Mouse (Mus musculus) MEL-GATA-1-ER (cell line): ENCODE measurements around the gene Tbpl1.

ENCODE experiments used
- DNase-seq: peaks from one replicate; pipeline ENCODE4 v3.0.0-alpha.2; 2012; ENCODE audit warnings: low read depth; ENCODE audit errors: extremely low read depth

The Tbpl1 gene

GRCm38 (mm10) chr10:22710173-22710777 lies 21.5 kb downstream of the Tbpl1 start:
- no peak for DNase-seq

DNA sequence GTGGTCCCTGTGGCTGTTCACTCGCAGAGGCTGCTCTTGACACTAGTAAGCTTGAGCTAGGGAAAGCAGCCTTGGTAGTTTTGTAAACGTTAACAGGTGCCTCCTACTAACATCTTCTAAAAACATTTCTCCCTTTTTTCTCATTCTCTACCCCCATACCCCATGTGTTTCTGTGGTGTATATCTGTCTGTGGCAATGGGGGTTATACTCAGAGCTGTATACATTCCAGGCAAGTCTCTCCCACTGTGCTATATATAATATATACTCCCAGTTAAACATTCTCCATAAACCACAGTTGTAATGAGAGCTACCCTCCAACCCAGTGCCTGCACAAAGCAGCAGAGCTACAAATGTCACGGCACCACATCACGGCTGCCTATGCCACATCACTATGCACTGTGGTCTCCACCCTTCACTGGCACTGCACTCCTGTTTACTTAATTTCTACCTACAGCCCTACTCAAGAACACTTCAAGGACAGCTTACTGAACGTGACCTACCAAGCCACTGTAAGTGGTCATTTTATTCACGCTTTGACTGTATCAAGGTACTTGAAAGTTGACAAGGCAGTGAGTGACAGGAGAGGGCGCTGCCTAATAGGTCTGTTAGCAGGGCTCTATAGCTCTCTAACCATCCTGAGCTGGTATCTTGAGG lies 23.4 kb downstream of the Tbpl1 start:
- no peak for DNase-seq

DNA sequence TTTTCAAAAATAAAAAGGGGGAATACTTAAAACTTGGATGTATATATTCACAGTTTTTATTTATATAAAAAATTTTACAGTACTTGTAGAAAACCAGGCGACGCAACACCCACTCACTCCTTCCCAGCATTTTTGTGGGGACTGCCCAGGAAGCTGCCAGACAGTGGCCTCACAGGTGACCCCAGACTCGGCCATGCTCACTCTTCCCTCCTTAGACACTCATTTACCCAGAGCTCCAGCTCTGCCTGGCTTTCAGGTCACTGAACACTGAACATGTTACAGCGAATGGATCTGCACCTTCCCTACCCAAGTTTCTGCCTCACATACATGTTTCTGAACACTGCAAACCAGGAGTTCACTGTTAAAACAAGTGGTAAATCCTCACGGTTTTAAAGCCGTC lies 27.9 kb downstream of the Tbpl1 start:
- no peak for DNase-seq

- no peak for DNase-seq
These were observed 30.0 kb downstream of the Tbpl1 start for GRCm38 (mm10) chr10:22701485-22702315.

DNA sequence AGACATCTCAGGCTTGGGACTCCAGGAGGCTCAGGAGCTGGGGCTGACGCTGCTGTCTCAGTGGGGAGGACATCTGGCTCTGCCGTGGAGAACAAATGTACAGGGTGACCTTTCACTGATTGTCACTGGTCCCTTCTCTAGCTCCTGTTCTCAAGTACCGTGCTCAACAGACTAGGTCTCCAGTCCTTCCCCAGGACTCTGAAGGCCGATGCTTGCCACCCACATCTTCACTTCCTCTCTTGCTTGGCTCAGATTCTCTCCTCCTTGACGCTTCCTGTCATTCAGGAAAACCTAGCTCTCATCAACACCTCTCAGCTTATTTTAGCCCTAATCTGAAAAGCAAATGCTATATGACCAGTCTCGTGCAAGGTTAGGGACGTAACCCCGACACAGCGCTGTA lies 31.0 kb downstream of the Tbpl1 start:
- DNase-seq: no peak

GRCm38 (mm10) chr10:22699487-22700335 lies 32.0 kb downstream of the Tbpl1 start:
- peak; percentile 36 for DNase-seq

DNA sequence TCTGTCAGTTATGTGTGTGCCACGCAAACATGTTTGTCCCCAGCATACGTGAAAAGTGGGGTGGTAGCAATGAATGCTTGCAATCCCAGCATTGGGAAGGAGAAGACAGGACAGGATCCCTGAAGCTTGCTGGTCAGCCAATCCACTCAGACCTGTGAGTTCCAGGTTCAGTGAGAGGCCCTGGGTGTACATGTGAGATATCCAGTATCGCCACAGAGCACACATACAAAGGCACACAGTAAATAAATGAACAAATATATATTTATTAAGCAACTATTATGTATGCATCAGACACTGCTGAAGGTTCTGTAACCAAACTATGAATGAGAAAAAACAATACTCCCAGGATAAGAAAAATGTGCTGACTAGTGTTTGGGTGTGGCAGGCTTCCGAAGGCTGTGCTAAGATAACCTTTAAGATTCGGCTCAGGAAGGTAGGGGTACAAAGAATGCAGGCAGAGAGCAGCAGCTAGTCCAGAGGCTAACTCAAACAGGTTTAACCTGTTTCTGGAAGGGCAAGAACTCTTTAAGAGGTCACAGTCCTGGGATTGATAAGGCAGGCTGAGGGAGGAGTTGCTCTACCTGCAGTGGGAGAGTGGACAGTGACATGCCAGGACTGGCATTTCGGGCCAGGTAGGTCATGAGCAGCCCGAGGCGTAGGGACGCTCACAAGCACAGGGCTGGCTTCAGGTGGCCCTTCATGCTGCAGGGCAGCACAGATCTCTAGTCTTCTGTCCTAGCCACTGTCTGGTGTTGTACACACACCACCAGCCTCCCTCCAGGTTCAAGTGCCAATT lies 33.4 kb downstream of the Tbpl1 start:
- DNase-seq: no peak

GRCm38 (mm10) chr10:22696864-22697263 lies 34.9 kb downstream of the Tbpl1 start:
- no peak for DNase-seq

DNA sequence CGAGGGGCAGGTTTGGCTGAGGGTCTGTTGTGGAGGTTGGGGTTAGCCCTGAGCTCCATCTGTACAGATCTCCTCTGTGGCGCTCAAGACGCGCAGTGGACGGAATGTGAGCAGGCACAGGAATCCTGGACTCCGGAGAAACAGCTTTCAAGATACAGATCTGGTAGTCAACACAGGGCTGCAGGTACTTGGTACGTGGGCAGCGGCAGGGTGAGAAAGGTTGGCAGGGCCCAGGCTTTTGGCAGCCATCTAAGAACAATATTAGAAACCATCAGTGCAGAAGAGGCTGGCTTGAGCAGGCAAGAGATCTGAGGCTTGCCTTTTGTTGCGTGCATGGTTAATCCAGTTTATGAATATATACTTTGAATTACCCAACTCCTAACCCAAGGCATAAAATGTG lies 35.5 kb downstream of the Tbpl1 start:
- no peak for DNase-seq

DNA sequence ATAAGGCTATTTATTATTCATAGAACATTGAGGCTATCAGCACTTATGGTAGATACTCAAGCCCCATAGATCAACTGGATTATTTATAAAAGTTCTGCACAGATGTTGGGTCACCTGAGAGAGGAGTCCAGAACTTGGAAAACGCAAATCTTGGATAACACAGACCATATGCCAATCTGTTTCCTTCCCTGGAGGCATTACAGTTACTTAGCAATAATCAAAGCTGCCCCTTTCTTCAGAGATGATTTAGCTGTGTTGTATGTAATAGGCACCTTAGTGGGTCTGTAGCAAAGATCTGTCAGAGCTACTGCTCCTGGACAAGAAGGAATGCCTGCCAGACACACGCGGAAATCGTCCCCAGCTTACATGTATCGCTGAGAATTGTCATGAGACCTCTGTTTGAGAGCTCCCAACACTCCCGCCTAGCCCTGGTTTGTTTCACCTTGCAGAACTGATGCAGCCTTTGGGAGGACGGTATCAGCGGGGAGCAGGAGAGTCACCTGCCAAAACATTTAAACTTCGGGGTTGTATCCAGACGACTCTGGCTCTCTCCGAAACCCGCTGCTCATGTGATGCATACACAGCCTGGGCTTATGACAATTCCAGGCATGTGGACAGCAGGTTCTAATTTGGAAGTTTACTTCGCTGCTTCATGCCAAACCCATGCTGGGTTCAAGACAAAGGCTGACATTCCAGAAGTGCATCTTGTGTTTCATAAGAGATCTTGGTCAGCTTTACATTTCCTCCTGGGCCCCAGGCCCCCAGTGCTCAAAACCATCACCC lies 55.7 kb downstream of the Tbpl1 start:
- DNase-seq: no peak

GRCm38 (mm10) chr10:22674176-22674575 lies 57.6 kb downstream of the Tbpl1 start:
- DNase-seq: no peak

GRCm38 (mm10) chr10:22668509-22668908 lies 63.2 kb downstream of the Tbpl1 start:
- DNase-seq: no peak

GRCm38 (mm10) chr10:22660286-22661000 lies 71.3 kb downstream of the Tbpl1 start:
- DNase-seq: no peak

DNA sequence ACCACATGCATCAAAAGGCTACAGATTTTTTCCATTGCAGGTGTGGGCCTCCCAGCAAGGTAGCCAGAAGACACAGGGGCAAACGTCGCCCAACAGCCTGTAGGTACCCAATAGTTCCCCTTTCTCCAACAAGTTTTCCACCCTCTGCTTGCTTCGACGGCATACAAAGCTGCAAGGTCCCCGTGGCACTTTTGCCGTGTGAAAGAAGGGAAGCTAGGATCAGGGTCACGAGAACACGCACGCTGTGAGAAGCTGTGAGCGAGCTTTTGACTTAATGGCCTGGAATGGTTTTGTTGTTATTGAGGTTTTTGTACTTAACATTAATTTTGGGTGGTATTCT lies 72.4 kb downstream of the Tbpl1 start:
- no peak for DNase-seq

DNA sequence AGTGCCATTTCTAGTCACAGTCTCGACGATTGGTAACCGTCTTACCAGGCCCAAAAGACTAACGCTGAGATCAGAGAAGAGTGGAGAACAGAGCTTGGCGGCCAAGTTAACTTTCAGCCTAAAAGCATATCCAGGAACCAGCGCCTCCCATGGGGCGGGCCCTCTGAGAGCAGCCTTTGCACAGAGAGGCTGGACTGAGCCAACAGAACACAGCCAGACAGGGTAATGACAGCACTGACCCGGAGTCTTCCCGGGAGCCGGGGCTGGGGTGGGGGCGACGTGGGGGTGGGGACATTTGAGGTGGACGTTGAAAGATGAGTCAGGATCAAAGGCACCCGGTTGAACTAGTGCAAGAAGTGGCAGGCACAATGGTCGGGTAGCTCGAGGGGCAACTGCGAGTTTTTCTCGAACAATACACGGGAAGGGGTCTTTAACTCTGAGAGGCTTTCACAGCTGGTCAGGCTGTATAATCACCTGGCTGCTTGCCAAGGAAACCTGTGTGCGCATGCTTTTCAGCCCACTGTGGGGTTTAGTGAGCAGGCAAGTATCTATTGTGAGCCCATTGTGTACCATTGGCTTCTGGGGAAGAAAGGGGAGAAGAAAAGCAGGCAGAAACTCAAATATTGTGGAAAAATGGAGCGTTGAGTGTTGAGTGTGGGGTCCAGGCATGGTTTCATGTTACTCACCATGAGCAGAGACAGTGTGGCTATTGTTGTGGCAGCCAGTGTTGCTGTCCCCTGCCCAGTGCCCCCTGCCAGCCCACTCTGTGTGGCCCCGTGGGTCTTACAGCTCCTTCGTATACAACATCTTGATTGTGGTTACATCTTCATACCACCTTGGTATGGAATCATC lies 73.0 kb downstream of the Tbpl1 start:
- no peak for DNase-seq
